Mouse (Mus musculus): ENCODE measurements around the gene Tmem179. TPM values are rescaled to one million over a fixed set of nuclear protein-coding genes. Genes with fewer than 3 reads are reported as not detected.

Gene Tmem179
- polyA plus RNA-seq, 1 experiment from 2014 or later = not detected

DNA sequence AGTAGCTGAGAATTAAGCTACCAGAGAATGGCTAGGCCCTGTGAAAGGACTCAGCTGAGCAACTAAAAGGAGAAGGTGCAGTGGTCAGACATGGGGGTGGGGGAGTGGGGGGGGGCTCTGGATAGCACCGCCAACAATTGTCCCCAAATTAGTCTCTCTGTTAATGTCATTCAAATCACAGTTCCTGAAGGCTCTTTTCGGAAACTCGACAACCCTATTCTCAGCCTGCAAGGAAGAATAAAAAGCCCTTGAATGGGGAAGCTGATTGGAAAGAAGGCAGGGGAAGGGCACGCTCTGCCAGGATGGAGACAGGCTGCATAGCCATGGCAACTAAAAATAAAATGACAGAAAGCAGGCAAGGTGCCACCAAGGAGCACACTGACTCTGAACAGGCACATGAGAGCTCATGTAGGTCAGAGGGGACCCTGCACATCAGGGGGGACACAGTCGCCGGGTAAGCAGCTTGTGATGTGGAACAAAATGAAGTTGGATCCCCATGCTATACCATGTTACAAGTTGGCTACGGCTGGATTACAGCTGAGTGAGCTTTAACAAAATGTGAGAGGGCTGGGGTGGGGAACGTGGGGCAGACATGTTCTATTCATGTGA lies 25.0 kb upstream of the Tmem179 start:
- Histone ChIP-seq H3K4me3 (ENCODE audit: low read depth, low read length) (no peak overlapping the region), H3K9ac (replicated peaks; ENCODE audit: low read depth) (no peak overlapping the region), H3K27ac (ENCODE audit: low read length) (no peak overlapping the region), H3K4me2 (replicated peaks; ENCODE audit: low read depth, low read length) (no peak overlapping the region), H3K27me3 (replicated peaks; ENCODE audit: insufficient read depth, low read length) (no peaks in the 10 kb centered on the region), H3K9me3 (ENCODE audit: low read length) (no peaks in the 10 kb centered on the region), H3K36me3 (ENCODE audit: insufficient read depth, low read length) (no peaks in the 10 kb centered on the region), H3K4me1 (ENCODE audit: insufficient read depth, low read depth, low read length) (no peaks in the 10 kb centered on the region)
- ATAC-seq (no peak), DNase-seq (ENCODE audit: low spot score) (no peak)
- WGBS = 78% methylated on average over 8 of the region's 8 CpGs
- TF ChIP-seq EP300 (IDR thresholded peaks at IDR 0.05) (no peak), CTCF (IDR thresholded peaks at IDR 0.05) (no peak)

DNA sequence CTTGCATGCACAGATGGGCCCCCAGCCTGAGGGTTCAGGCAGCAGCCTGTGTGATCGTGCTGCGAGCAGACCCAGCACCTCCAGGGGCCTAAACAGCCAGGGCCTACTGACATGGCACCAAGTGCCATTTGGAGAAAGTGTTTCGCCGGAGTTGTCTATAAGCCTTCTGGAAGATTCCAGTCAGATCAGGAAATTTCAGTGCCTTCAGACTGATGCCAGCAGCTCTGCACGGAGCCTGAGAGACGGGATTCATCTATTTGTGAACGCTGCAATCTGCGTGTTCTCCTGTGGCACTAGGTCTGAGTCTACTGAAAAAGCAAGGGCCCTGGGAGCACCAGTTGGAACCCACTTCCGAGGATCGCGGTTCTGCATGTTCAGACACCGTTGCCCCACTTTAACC lies 23.8 kb upstream of the Tmem179 start:
- 89% methylated on average over 12 of the region's 12 CpGs for WGBS
- Histone ChIP-seq H3K27ac (ENCODE audit: low read length) (no peak overlapping the region), H3K4me1 (ENCODE audit: insufficient read depth, low read depth, low read length) (no peaks in the 10 kb centered on the region), H3K4me2 (replicated peaks; ENCODE audit: low read depth, low read length) (no peak overlapping the region), H3K9ac (replicated peaks; ENCODE audit: low read depth) (no peak overlapping the region), H3K4me3 (ENCODE audit: low read depth, low read length) (no peak overlapping the region), H3K9me3 (ENCODE audit: low read length) (no peaks in the 10 kb centered on the region), H3K27me3 (replicated peaks; ENCODE audit: insufficient read depth, low read length) (no peaks in the 10 kb centered on the region), H3K36me3 (ENCODE audit: insufficient read depth, low read length) (no peaks in the 10 kb centered on the region)
- DNase-seq (ENCODE audit: low spot score) = no peak
- ATAC-seq = no peak
- TF ChIP-seq CTCF (IDR thresholded peaks at IDR 0.05) (no peak), EP300 (IDR thresholded peaks at IDR 0.05) (no peak)

DNA sequence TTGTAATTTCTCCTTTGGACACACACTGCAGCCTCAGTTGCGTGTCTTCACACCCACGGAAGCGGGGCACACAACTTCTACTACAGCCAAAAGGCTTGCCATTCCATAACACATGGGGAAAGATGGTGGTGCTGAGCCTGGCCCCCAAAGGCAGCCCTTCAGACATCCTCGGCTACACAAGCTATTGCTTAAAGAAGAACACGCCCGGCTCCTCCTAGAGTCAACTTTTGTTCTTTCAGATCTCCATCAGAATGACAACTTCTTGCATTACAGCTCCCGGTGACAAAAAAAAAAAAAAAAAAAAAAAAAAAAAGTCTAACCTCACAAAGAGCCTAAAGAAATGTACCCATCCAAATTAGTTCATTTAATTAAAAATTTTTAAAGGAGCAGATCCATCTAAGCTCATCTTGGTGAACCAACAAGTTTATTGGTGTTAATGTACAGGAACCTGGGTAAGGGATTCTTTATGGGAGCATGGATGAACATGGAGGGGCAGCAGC lies 23.0 kb upstream of the Tmem179 start:
- H3K27me3 ChIP-seq (replicated peaks; ENCODE audit: insufficient read depth, low read length) = no peaks in the 10 kb centered on the region

DNA sequence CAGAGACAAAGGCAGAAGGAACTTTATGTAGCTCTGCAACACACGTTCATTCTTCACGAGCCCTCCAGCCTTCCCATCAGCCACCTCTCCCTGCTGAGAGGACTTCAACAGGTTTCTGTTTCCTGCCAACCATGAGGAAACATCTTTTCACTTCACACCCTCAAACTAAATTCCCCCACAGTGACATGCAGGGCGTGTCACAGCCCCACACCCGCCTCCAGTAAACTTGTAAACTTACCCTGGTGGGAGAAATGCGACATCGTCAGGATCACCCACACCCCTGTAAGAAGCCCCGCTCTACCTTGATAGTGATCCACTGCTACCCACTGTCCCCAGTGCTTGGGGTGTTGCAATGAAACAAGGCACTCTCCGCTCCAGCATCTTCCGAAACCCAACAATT lies 21.8 kb upstream of the Tmem179 start:
- Histone ChIP-seq H3K4me3 (ENCODE audit: low read depth, low read length) (no peak overlapping the region), H3K4me2 (replicated peaks; ENCODE audit: low read depth, low read length) (no peak overlapping the region), H3K9ac (replicated peaks; ENCODE audit: low read depth) (no peak overlapping the region), H3K4me1 (ENCODE audit: insufficient read depth, low read depth, low read length) (no peaks in the 10 kb centered on the region), H3K9me3 (ENCODE audit: low read length) (no peaks in the 10 kb centered on the region), H3K36me3 (ENCODE audit: insufficient read depth, low read length) (no peaks in the 10 kb centered on the region), H3K27ac (ENCODE audit: low read length) (no peak overlapping the region), H3K27me3 (replicated peaks; ENCODE audit: insufficient read depth, low read length) (no peaks in the 10 kb centered on the region)
- 62% methylated on average over 9 of the region's 9 CpGs for WGBS
- TF ChIP-seq EP300 (IDR thresholded peaks at IDR 0.05) (no peak), CTCF (IDR thresholded peaks at IDR 0.05) (no peak)
- DNase-seq (ENCODE audit: low spot score) (no peak), ATAC-seq (no peak)

More for the DNA sequence above, 23.0 kb upstream of the Tmem179 start:
- ATAC-seq (no peak), DNase-seq (ENCODE audit: low spot score) (no peak)
- Histone ChIP-seq H3K9me3 (ENCODE audit: low read length) (no peaks in the 10 kb centered on the region), H3K36me3 (ENCODE audit: insufficient read depth, low read length) (no peaks in the 10 kb centered on the region), H3K9ac (replicated peaks; ENCODE audit: low read depth) (no peak overlapping the region), H3K4me3 (ENCODE audit: low read depth, low read length) (no peak overlapping the region), H3K27ac (ENCODE audit: low read length) (no peak overlapping the region), H3K4me2 (replicated peaks; ENCODE audit: low read depth, low read length) (no peak overlapping the region), H3K4me1 (ENCODE audit: insufficient read depth, low read depth, low read length) (no peaks in the 10 kb centered on the region)
- WGBS = 83% methylated on average over 7 of the region's 7 CpGs
- TF ChIP-seq CTCF (IDR thresholded peaks at IDR 0.05) = no peak
- TF ChIP-seq EP300 (IDR thresholded peaks at IDR 0.05) = no peak

DNA sequence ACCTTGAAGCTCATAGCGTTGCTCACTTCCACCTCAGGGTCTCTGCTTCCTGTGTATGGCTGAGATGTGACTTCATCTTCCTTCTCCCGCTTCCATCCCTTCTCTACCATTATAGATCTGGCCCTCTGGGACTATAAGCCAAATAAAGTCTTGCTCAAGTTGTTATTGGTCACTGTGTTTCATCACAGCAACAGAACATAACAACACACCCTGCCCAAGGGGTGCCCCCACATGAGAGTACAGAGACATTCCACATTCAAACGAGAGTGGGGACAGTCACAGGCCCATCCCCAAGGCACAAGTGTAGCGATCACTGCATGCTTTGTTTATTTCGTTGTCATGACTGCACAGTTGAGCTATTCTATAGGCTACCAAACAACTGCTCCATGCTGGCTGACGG lies 20.7 kb upstream of the Tmem179 start:
- Histone ChIP-seq H3K9me3 (ENCODE audit: low read length) (no peaks in the 10 kb centered on the region), H3K4me3 (ENCODE audit: low read depth, low read length) (no peak overlapping the region), H3K4me2 (replicated peaks; ENCODE audit: low read depth, low read length) (no peak overlapping the region), H3K9ac (replicated peaks; ENCODE audit: low read depth) (no peak overlapping the region), H3K4me1 (ENCODE audit: insufficient read depth, low read depth, low read length) (no peaks in the 10 kb centered on the region), H3K27me3 (replicated peaks; ENCODE audit: insufficient read depth, low read length) (no peaks in the 10 kb centered on the region), H3K27ac (ENCODE audit: low read length) (no peak overlapping the region), H3K36me3 (ENCODE audit: insufficient read depth, low read length) (no peaks in the 10 kb centered on the region)
- 75% methylated on average over 6 of the region's 6 CpGs for WGBS
- ATAC-seq (no peak), DNase-seq (ENCODE audit: low spot score) (no peak)
- TF ChIP-seq CTCF (IDR thresholded peaks at IDR 0.05) (no peak), EP300 (IDR thresholded peaks at IDR 0.05) (no peak)

DNA sequence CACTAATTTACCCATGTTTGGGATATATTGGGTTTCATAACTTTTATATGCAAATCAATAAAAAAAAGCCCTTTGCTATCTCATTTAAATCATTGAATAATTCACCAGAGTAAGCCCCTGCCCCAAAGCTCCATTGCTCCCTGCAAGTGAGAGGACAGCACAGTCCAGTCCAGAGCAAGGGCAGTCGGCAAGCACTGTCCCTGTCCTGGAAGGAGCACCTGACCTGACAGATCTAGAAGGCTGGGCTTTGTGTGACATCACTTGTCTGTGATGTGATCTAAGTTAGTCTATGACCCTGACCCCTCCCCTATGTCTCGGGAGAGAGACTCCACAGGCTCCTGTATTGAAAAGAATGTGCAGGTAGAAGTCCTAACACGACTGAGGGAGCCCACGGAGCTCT lies 17.2 kb upstream of the Tmem179 start:
- TF ChIP-seq CTCF (IDR thresholded peaks at IDR 0.05) (no peak), EP300 (IDR thresholded peaks at IDR 0.05) (no peak)
- DNase-seq (ENCODE audit: low spot score) (no peak), ATAC-seq (no peak)
- Histone ChIP-seq H3K36me3 (ENCODE audit: insufficient read depth, low read length) (no peaks in the 10 kb centered on the region), H3K4me3 (ENCODE audit: low read depth, low read length) (no peak overlapping the region), H3K9ac (replicated peaks; ENCODE audit: low read depth) (no peak overlapping the region), H3K4me2 (replicated peaks; ENCODE audit: low read depth, low read length) (no peak overlapping the region), H3K9me3 (ENCODE audit: low read length) (no peaks in the 10 kb centered on the region), H3K4me1 (ENCODE audit: insufficient read depth, low read depth, low read length) (no peaks in the 10 kb centered on the region), H3K27me3 (replicated peaks; ENCODE audit: insufficient read depth, low read length) (no peaks in the 10 kb centered on the region), H3K27ac (ENCODE audit: low read length) (no peak overlapping the region)
- 59% methylated on average over 4 of the region's 4 CpGs for WGBS

DNA sequence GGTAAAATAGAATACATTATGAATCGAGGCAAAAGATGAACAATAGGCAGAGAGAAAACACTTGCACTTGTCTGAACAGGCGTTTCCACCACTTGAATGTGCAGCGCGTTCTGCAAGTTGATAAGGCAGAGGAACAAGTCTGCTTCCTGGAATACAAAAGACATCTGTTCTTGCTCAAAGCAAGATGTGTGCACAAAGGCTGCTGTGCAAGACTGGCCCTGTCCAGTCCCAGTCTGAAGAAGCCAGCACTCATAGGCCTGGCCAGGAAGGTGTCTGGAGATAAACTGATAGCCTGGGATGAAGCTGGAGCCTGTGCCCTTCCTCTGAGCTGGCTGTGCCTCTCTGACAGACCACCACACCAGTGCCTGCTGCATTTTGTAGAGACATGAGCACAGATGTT lies 1.6 kb upstream of the Tmem179 start:
- ATAC-seq (no peak), DNase-seq (ENCODE audit: low spot score) (no peak)
- Histone ChIP-seq H3K27ac (ENCODE audit: low read length) (no peak overlapping the region), H3K4me3 (ENCODE audit: low read depth, low read length) (no peak overlapping the region), H3K27me3 (replicated peaks; ENCODE audit: insufficient read depth, low read length) (no peaks in the 10 kb centered on the region), H3K9ac (replicated peaks; ENCODE audit: low read depth) (no peak overlapping the region), H3K36me3 (ENCODE audit: insufficient read depth, low read length) (no peaks in the 10 kb centered on the region), H3K4me1 (ENCODE audit: insufficient read depth, low read depth, low read length) (no peaks in the 10 kb centered on the region), H3K9me3 (ENCODE audit: low read length) (no peaks in the 10 kb centered on the region), H3K4me2 (replicated peaks; ENCODE audit: low read depth, low read length) (no peak overlapping the region)
- no peak for TF ChIP-seq CTCF (IDR thresholded peaks at IDR 0.05)
- TF ChIP-seq EP300 (IDR thresholded peaks at IDR 0.05) = no peak
- 10% methylated on average over 4 of the region's 4 CpGs for WGBS

Data from lung, postnatal 0 days (tissue).